Mouse (Mus musculus): Measurements from ENCODE around the gene Kcnab1. TPM values are rescaled to one million over a fixed set of nuclear protein-coding genes. Genes with fewer than 3 reads are reported as not detected.

Gene Kcnab1
- polyA plus RNA-seq, 1 experiment from 2014 or later: 11.4 TPM

GRCm38 (mm10) chr3:65187833-65188698 lies 78.9 kb downstream of the Kcnab1 start:
- H3K9ac ChIP-seq: no peak overlapping the region
- no peak for DNase-seq (ENCODE audit: low spot score)
- no peak overlapping the region for H3K27ac ChIP-seq
- ATAC-seq (ENCODE audit: low FRiP score): no peak
- no peak overlapping the region for H3K4me2 ChIP-seq (replicated peaks)
- WGBS: 74% methylated on average over 7 of the region's 7 CpGs
- no peaks in the 10 kb centered on the region for H3K36me3 ChIP-seq (replicated peaks; ENCODE audit: control insufficient read depth, insufficient read depth)
- H3K9me3 ChIP-seq (ENCODE audit: control insufficient read depth, low read length): no peaks in the 10 kb centered on the region
- H3K27me3 ChIP-seq (ENCODE audit: control insufficient read depth, insufficient read depth, low read length): no peaks in the 10 kb centered on the region
- no peak overlapping the region for H3K4me3 ChIP-seq (replicated peaks; ENCODE audit: low read length)
- H3K4me1 ChIP-seq (replicated peaks; ENCODE audit: control insufficient read depth, insufficient read depth, low read length): no peaks in the 10 kb centered on the region

- Histone ChIP-seq H3K4me1 (replicated peaks; ENCODE audit: control insufficient read depth, insufficient read depth, low read length) (no peaks in the 10 kb centered on the region), H3K4me3 (replicated peaks; ENCODE audit: low read length) (no peak overlapping the region), H3K27ac (no peak overlapping the region), H3K4me2 (replicated peaks) (no peak overlapping the region), H3K36me3 (replicated peaks; ENCODE audit: control insufficient read depth, insufficient read depth) (no peaks in the 10 kb centered on the region), H3K27me3 (ENCODE audit: control insufficient read depth, insufficient read depth, low read length) (no peaks in the 10 kb centered on the region), H3K9ac (no peak overlapping the region), H3K9me3 (ENCODE audit: control insufficient read depth, low read length) (no peaks in the 10 kb centered on the region)
- DNase-seq (ENCODE audit: low spot score) (no peak), ATAC-seq (ENCODE audit: low FRiP score) (no peak)
- 91% methylated on average over 1 of the region's 1 CpGs for WGBS
Observed at GRCm38 (mm10) chr3:65200611-65201010, 91.4 kb downstream of the Kcnab1 start.

GRCm38 (mm10) chr3:65203361-65204117 lies 94.4 kb downstream of the Kcnab1 start:
- H3K27me3 ChIP-seq (ENCODE audit: control insufficient read depth, insufficient read depth, low read length): no peaks in the 10 kb centered on the region
- H3K36me3 ChIP-seq (replicated peaks; ENCODE audit: control insufficient read depth, insufficient read depth): no peaks in the 10 kb centered on the region
- no peak overlapping the region for H3K9ac ChIP-seq
- H3K4me3 ChIP-seq (replicated peaks; ENCODE audit: low read length): no peak overlapping the region
- no peak for ATAC-seq (ENCODE audit: low FRiP score)
- H3K4me1 ChIP-seq (replicated peaks; ENCODE audit: control insufficient read depth, insufficient read depth, low read length): no peaks in the 10 kb centered on the region
- 74% methylated on average over 8 of the region's 8 CpGs for WGBS
- DNase-seq (ENCODE audit: low spot score): no peak
- no peak overlapping the region for H3K4me2 ChIP-seq (replicated peaks)
- H3K27ac ChIP-seq: no peak overlapping the region
- no peaks in the 10 kb centered on the region for H3K9me3 ChIP-seq (ENCODE audit: control insufficient read depth, low read length)

GRCm38 (mm10) chr3:65204356-65205075 lies 95.3 kb downstream of the Kcnab1 start:
- Histone ChIP-seq H3K27me3 (ENCODE audit: control insufficient read depth, insufficient read depth, low read length) (no peaks in the 10 kb centered on the region), H3K4me3 (replicated peaks; ENCODE audit: low read length) (no peak overlapping the region), H3K27ac (no peak overlapping the region), H3K36me3 (replicated peaks; ENCODE audit: control insufficient read depth, insufficient read depth) (no peaks in the 10 kb centered on the region), H3K4me1 (replicated peaks; ENCODE audit: control insufficient read depth, insufficient read depth, low read length) (no peaks in the 10 kb centered on the region), H3K9ac (no peak overlapping the region), H3K4me2 (replicated peaks) (no peak overlapping the region), H3K9me3 (ENCODE audit: control insufficient read depth, low read length) (no peaks in the 10 kb centered on the region)
- ATAC-seq (ENCODE audit: low FRiP score) (no peak), DNase-seq (ENCODE audit: low spot score) (no peak)
- 51% methylated on average over 6 of the region's 6 CpGs for WGBS

- 69% methylated on average over 8 of the region's 8 CpGs for WGBS
- H3K9ac ChIP-seq: no peak overlapping the region
- no peaks in the 10 kb centered on the region for H3K4me1 ChIP-seq (replicated peaks; ENCODE audit: control insufficient read depth, insufficient read depth, low read length)
- H3K4me3 ChIP-seq (replicated peaks; ENCODE audit: low read length): no peak overlapping the region
- H3K9me3 ChIP-seq (ENCODE audit: control insufficient read depth, low read length): no peaks in the 10 kb centered on the region
- no peaks in the 10 kb centered on the region for H3K36me3 ChIP-seq (replicated peaks; ENCODE audit: control insufficient read depth, insufficient read depth)
- ATAC-seq (ENCODE audit: low FRiP score) (peak; percentile 55; the same call in 1 of the 2 replicates), DNase-seq (ENCODE audit: low spot score) (no peak)
- H3K27me3 ChIP-seq (ENCODE audit: control insufficient read depth, insufficient read depth, low read length): no peaks in the 10 kb centered on the region
- no peak overlapping the region for H3K4me2 ChIP-seq (replicated peaks)
- H3K27ac ChIP-seq: no peak overlapping the region
Observed at GRCm38 (mm10) chr3:65205539-65206020, 96.4 kb downstream of the Kcnab1 start.

- Histone ChIP-seq H3K4me1 (replicated peaks; ENCODE audit: control insufficient read depth, insufficient read depth, low read length) (0 out of 2 replicates have a peak, but pooled peaks cover 6% of the 10 kb centered on the region), H3K27ac (no peak overlapping the region), H3K9ac (no peak overlapping the region), H3K9me3 (ENCODE audit: control insufficient read depth, low read length) (no peaks in the 10 kb centered on the region), H3K4me3 (replicated peaks; ENCODE audit: low read length) (no peak overlapping the region), H3K27me3 (ENCODE audit: control insufficient read depth, insufficient read depth, low read length) (no peaks in the 10 kb centered on the region), H3K4me2 (replicated peaks) (no peak overlapping the region), H3K36me3 (replicated peaks; ENCODE audit: control insufficient read depth, insufficient read depth) (no peaks in the 10 kb centered on the region)
- 63% methylated on average over 2 of the region's 2 CpGs for WGBS
- ATAC-seq (ENCODE audit: low FRiP score): no peak
- DNase-seq (ENCODE audit: low spot score): no peak
Observed at GRCm38 (mm10) chr3:65213725-65214124, 104.5 kb downstream of the Kcnab1 start.

GRCm38 (mm10) chr3:65214635-65215034 lies 105.5 kb downstream of the Kcnab1 start:
- no peak for ATAC-seq (ENCODE audit: low FRiP score)

GRCm38 (mm10) chr3:65217673-65218579 lies 108.7 kb downstream of the Kcnab1 start:
- Histone ChIP-seq H3K36me3 (replicated peaks; ENCODE audit: control insufficient read depth, insufficient read depth) (no peaks in the 10 kb centered on the region), H3K4me2 (replicated peaks) (no peak overlapping the region), H3K27ac (no peak overlapping the region), H3K9me3 (ENCODE audit: control insufficient read depth, low read length) (no peaks in the 10 kb centered on the region), H3K27me3 (ENCODE audit: control insufficient read depth, insufficient read depth, low read length) (no peaks in the 10 kb centered on the region), H3K4me3 (replicated peaks; ENCODE audit: low read length) (no peak overlapping the region), H3K4me1 (replicated peaks; ENCODE audit: control insufficient read depth, insufficient read depth, low read length) (0 out of 2 replicates have a peak, but pooled peaks cover 6% of the 10 kb centered on the region), H3K9ac (no peak overlapping the region)
- no peak for DNase-seq (ENCODE audit: low spot score)
- WGBS: 84% methylated on average over 7 of the region's 7 CpGs
- no peak for ATAC-seq (ENCODE audit: low FRiP score)

More at GRCm38 (mm10) chr3:65214635-65215034, 105.5 kb downstream of the Kcnab1 start:
- Histone ChIP-seq H3K27ac (no peak overlapping the region), H3K36me3 (replicated peaks; ENCODE audit: control insufficient read depth, insufficient read depth) (no peaks in the 10 kb centered on the region), H3K9me3 (ENCODE audit: control insufficient read depth, low read length) (no peaks in the 10 kb centered on the region), H3K9ac (no peak overlapping the region), H3K4me2 (replicated peaks) (no peak overlapping the region), H3K4me1 (replicated peaks; ENCODE audit: control insufficient read depth, insufficient read depth, low read length) (0 out of 2 replicates have a peak, but pooled peaks cover 6% of the 10 kb centered on the region), H3K27me3 (ENCODE audit: control insufficient read depth, insufficient read depth, low read length) (no peaks in the 10 kb centered on the region), H3K4me3 (replicated peaks; ENCODE audit: low read length) (no peak overlapping the region)
- no peak for DNase-seq (ENCODE audit: low spot score)
- 90% methylated on average over 2 of the region's 2 CpGs for WGBS
